Mouse (Mus musculus) T-helper 2 cell (primary cell): ENCODE data around the gene Camta1.

Experiments used
- in situ Hi-C: fragments of 300-600 bp; cut with MboI, MseI; formaldehyde crosslinking; loops from one replicate; pipeline ENCODE4 v1.15.1; 2025; ENCODE audit warnings: high pct_unique_total_duplicates

The Camta1 gene

DNA sequence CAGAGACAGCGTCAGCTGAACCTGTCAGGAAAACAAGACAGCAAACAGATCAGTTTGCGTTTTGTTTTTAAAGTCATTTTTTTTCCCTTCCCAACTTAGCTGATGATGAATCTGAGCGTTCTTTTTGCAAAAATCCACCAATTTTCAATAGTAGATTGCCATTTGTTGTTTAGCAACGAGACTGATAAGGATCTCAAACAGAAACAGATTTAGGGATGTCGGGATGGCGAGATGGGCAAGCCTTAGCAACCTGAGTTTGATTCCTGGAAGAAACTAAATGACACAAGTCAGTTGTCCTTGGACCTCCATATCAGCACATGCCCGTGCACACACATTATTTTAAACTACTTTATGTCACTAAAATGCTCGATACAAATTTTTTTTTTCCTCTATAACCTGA, 989.0 kb downstream of the Camta1 start:
- in situ Hi-C loops: loop anchor here (10.0 kb wide), 1 partner anchor 548 kb away; no protein-coding TSS in a partner anchor

DNA sequence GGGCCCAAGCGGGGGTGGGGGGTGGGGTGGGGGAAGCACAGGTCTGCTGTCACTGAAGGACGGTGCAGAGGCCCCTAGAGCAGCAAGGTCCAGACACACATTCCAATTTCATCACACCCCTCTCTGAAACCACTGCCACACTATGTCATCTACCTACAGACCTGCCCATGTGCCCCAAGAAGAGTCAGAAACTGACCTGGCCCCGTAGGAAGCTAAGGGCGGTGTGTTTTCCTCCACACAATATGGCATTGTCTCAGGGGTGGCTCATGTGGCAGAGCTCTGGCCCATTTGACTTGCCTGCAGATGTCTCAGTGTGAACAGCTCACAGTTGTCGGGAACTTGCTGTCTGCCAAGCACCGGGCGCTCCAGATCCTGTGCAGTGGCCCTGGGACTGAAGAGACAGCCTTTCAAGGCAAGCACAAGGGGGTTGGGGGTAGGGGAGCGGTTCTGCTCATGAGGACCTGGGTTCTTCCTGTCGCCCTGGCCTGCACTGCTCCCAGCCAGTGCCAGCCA, 989.5 kb downstream of the Camta1 start:
- in situ Hi-C loops: loop anchor here (10.0 kb wide), 1 partner anchor 547 kb away; no protein-coding TSS in a partner anchor

- in situ Hi-C loops: loop anchor here (10.0 kb wide), 1 partner anchor 547 kb away; no protein-coding TSS in a partner anchor
These were observed 990.1 kb downstream of the Camta1 start for GRCm38 (mm10) chr4:150871392-150872138.

DNA sequence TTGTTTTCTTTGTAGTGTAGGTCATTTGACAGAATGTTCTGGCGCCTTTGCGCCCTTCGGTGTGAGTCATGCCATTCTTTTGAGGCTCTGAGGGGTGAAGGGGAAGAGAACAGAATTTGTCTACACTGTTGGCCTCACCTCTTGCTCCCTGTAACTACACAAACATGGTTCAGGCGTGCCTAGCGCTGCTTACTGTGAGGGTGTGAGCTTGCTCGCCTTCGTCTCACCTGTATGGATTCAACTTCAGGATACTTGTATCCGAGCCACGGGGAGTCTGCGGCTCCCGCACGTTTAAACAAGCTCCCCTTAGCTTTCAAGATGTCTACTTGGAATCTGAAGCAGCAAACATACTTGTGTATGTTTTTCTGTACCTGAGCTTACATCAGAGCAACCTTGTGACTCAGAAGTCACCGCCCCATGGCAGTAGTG, 990.7 kb downstream of the Camta1 start:
- in situ Hi-C loops: loop anchor here (10.0 kb wide), 1 partner anchor 546 kb away; no protein-coding TSS in a partner anchor

- in situ Hi-C loops: loop anchor here (10.0 kb wide), 1 partner anchor 545 kb away; no protein-coding TSS in a partner anchor
These were observed 992.1 kb downstream of the Camta1 start for GRCm38 (mm10) chr4:150869276-150870197.

GRCm38 (mm10) chr4:150868859-150869258, 992.8 kb downstream of the Camta1 start:
- in situ Hi-C loops: no loop called here

- in situ Hi-C loops: no loop called here
These were observed 993.5 kb downstream of the Camta1 start for GRCm38 (mm10) chr4:150868161-150868560.
